Mouse (Mus musculus) midbrain, embryonic 12.5 days (tissue): ENCODE results near the gene Olfr1361. TPM values are rescaled to one million over a fixed set of nuclear protein-coding genes. Genes with fewer than 3 reads are reported as not detected.

Experiments
- ATAC-seq: fragments of 200-750 bp; cut with Nextera tagmentation; 2 replicates; pipeline ENCODE4 v1.8.0; 2017; ENCODE audit warnings: low read depth, moderate TSS enrichment, moderate library complexity; ENCODE audit not compliant: low FRiP score
- H3K27ac ChIP-seq: fragments of 300-500 bp; sonication (generic); replicated peaks from 2 replicates; pipeline ENCODE4 v1.5.1; 2016; ENCODE audit warnings: mild to moderate bottlenecking
- H3K27me3 ChIP-seq: fragments of 300-500 bp; sonication (generic); 2 replicates; pipeline ENCODE4 v1.6.1; 2016; ENCODE audit warnings: mild to moderate bottlenecking
- H3K36me3 ChIP-seq: fragments of 300-500 bp; sonication (generic); 2 replicates; pipeline ENCODE4 v1.6.1; 2016
- H3K4me1 ChIP-seq: fragments of 300-500 bp; sonication (generic); 2 replicates; pipeline ENCODE4 v1.6.1; 2016
- H3K4me2 ChIP-seq: fragments of 300-500 bp; sonication (generic); replicated peaks from 2 replicates; pipeline ENCODE4 v1.6.1; 2016; ENCODE audit warnings: mild to moderate bottlenecking, moderate library complexity
- H3K4me3 ChIP-seq: fragments of 300-500 bp; sonication (generic); 2 replicates; pipeline ENCODE4 v1.5.1; 2016; ENCODE audit warnings: mild to moderate bottlenecking
- H3K9ac ChIP-seq: fragments of 300-500 bp; sonication (generic); replicated peaks from 2 replicates; pipeline ENCODE4 v1.6.1; 2016; ENCODE audit warnings: mild to moderate bottlenecking, moderate library complexity
- H3K9me3 ChIP-seq: fragments of 300-500 bp; sonication (generic); 2 replicates; pipeline ENCODE4 v1.6.1; 2016; ENCODE audit warnings: mild to moderate bottlenecking
- WGBS: fragments of 180-500 bp; shearing (Covaris S2); methylation state at CpG from one replicate; pipeline ENCODE4 v1.1.7; 2016; 5-methylcytosine and 5-hydroxymethylcytosine counted together
- polyA plus RNA-seq: library from polyadenylated mRNA; unstranded; fragments of >200 nt; fragmentation: Nextera tagmentation; extraction: Ambion mirVana; gene quantifications from 2 replicates; pipeline ENCODE4 v1.2.1, GENCODE M21; 2016

Olfr1361 gene
- not detected in 2 replicates for polyA plus RNA-seq

GRCm38 (mm10) chr13:21663286-21663685 is at the start of gene Olfr1361:
Gene Olfr1361, minus strand, starts transcription at chr13:21663386.
- H3K36me3 ChIP-seq = no peaks in the 10 kb centered on the region
- no peak for ATAC-seq

GRCm38 (mm10) chr13:21711698-21712097 is 48.5 kb upstream of the Olfr1361 start:
- H3K36me3 ChIP-seq = no peaks in the 10 kb centered on the region
- peak overlapping the region; percentile 34; the same call in 1 of the 2 replicates for H3K9ac ChIP-seq
- no peak overlapping the region for H3K27ac ChIP-seq
- ATAC-seq = no peak
- WGBS = 27% methylated on average over 4 of the region's 4 CpGs
- H3K9me3 ChIP-seq = no peaks in the 10 kb centered on the region
- H3K4me1 ChIP-seq = peaks cover 12% of the 10 kb centered on the region
- H3K4me2 ChIP-seq = peak overlapping the region; percentile 60
- no peaks in the 10 kb centered on the region for H3K27me3 ChIP-seq
- H3K4me3 ChIP-seq = peak overlapping the region; percentile 44

More at GRCm38 (mm10) chr13:21663286-21663685, at the start of gene Olfr1361:
- H3K9ac ChIP-seq = no peak within 1 kb of the TSS
- H3K4me2 ChIP-seq = no peak within 1 kb of the TSS
- H3K4me1 ChIP-seq = no peaks in the 10 kb centered on the region
- H3K27ac ChIP-seq = no peak within 1 kb of the TSS
- no peaks in the 10 kb centered on the region for H3K9me3 ChIP-seq
- no peak within 1 kb of the TSS for H3K4me3 ChIP-seq
- 76% methylated on average over 2 of the region's 2 CpGs for WGBS
- H3K27me3 ChIP-seq = no peaks in the 10 kb centered on the region

- peaks cover 12% of the 10 kb centered on the region for H3K4me1 ChIP-seq
- no peak overlapping the region for H3K27ac ChIP-seq
- H3K27me3 ChIP-seq = no peaks in the 10 kb centered on the region
- H3K4me2 ChIP-seq = peak overlapping the region; percentile 60
- peak overlapping the region; percentile 44 for H3K4me3 ChIP-seq
- WGBS = 1% methylated on average over 22 of the region's 22 CpGs
- peak; percentile 63 for ATAC-seq
- H3K9me3 ChIP-seq = no peaks in the 10 kb centered on the region
- no peaks in the 10 kb centered on the region for H3K36me3 ChIP-seq
- peak overlapping the region; percentile 34 for H3K9ac ChIP-seq
Measured at GRCm38 (mm10) chr13:21710821-21711525, 47.8 kb upstream of the Olfr1361 start.

- peak overlapping the region; percentile 55 for H3K4me3 ChIP-seq
- H3K4me2 ChIP-seq = peak overlapping the region; percentile 43
- H3K4me1 ChIP-seq = peaks cover 8% of the 10 kb centered on the region
- under 1% methylated on average over 32 of the region's 32 CpGs for WGBS
- H3K36me3 ChIP-seq = no peaks in the 10 kb centered on the region
- H3K9me3 ChIP-seq = no peaks in the 10 kb centered on the region
- H3K27me3 ChIP-seq = no peaks in the 10 kb centered on the region
- peak; percentile 85 for ATAC-seq
- peak overlapping the region; percentile 43 for H3K9ac ChIP-seq
- H3K27ac ChIP-seq = peak overlapping the region; percentile 55; the same call in 1 of the 2 replicates
Measured at GRCm38 (mm10) chr13:21710031-21710711, 47.0 kb upstream of the Olfr1361 start.

- no peaks in the 10 kb centered on the region for H3K36me3 ChIP-seq
- no peak overlapping the region for H3K4me2 ChIP-seq
- H3K27ac ChIP-seq = no peak overlapping the region
- no peak overlapping the region for H3K4me3 ChIP-seq
- H3K27me3 ChIP-seq = no peaks in the 10 kb centered on the region
- H3K9me3 ChIP-seq = no peaks in the 10 kb centered on the region
- peaks cover 4% of the 10 kb centered on the region; the same call in 1 of the 2 replicates for H3K4me1 ChIP-seq
- no peak overlapping the region for H3K9ac ChIP-seq
- 74% methylated on average over 4 of the region's 4 CpGs for WGBS
- no peak for ATAC-seq
Measured at GRCm38 (mm10) chr13:21706669-21707068, 43.5 kb upstream of the Olfr1361 start.

GRCm38 (mm10) chr13:21697811-21698210 is 34.6 kb upstream of the Olfr1361 start, which contains the start of gene Olfr1359:
Gene Olfr1359, plus strand, starts transcription at chr13:21698111.
- no peak within 1 kb of the TSS for H3K27ac ChIP-seq
- no peaks in the 10 kb centered on the region for H3K36me3 ChIP-seq
- H3K27me3 ChIP-seq = no peaks in the 10 kb centered on the region
- H3K4me3 ChIP-seq = no peak within 1 kb of the TSS
- ATAC-seq = no peak
- H3K4me1 ChIP-seq = no peaks in the 10 kb centered on the region
- no peak within 1 kb of the TSS for H3K4me2 ChIP-seq
- no peaks in the 10 kb centered on the region for H3K9me3 ChIP-seq
- no peak within 1 kb of the TSS for H3K9ac ChIP-seq

GRCm38 (mm10) chr13:21677305-21677704 is 14.1 kb upstream of the Olfr1361 start, which contains the start of gene Olfr1360:
Gene Olfr1360, minus strand, starts transcription at chr13:21677405.
- no peaks in the 10 kb centered on the region for H3K9me3 ChIP-seq
- H3K27ac ChIP-seq = no peak within 1 kb of the TSS
- no peaks in the 10 kb centered on the region for H3K36me3 ChIP-seq
- H3K4me1 ChIP-seq = no peaks in the 10 kb centered on the region
- 88% methylated on average over 2 of the region's 2 CpGs for WGBS
- no peaks in the 10 kb centered on the region for H3K27me3 ChIP-seq
- H3K4me2 ChIP-seq = no peak within 1 kb of the TSS
- H3K9ac ChIP-seq = no peak within 1 kb of the TSS
- H3K4me3 ChIP-seq = no peak within 1 kb of the TSS
- ATAC-seq = no peak

- Histone ChIP-seq H3K4me3 (no peak within 1 kb of the TSS), H3K27me3 (no peaks in the 10 kb centered on the region), H3K4me2 (no peak within 1 kb of the TSS), H3K9ac (no peak within 1 kb of the TSS), H3K27ac (no peak within 1 kb of the TSS), H3K4me1 (no peaks in the 10 kb centered on the region), H3K9me3 (no peaks in the 10 kb centered on the region), H3K36me3 (no peaks in the 10 kb centered on the region)
- ATAC-seq = no peak
- 89% methylated on average over 2 of the region's 2 CpGs for WGBS
Measured at GRCm38 (mm10) chr13:21642418-21642817, 20.8 kb downstream of the Olfr1361 start, which contains the start of gene Olfr11. Gene Olfr11, minus strand, starts transcription at chr13:21642518.

- Histone ChIP-seq H3K4me2 (no peak within 1 kb of the TSS), H3K4me1 (no peaks in the 10 kb centered on the region), H3K27me3 (no peaks in the 10 kb centered on the region), H3K9me3 (no peaks in the 10 kb centered on the region), H3K27ac (no peak within 1 kb of the TSS), H3K36me3 (no peaks in the 10 kb centered on the region), H3K4me3 (no peak within 1 kb of the TSS), H3K9ac (no peak within 1 kb of the TSS)
- no peak for ATAC-seq
Measured at GRCm38 (mm10) chr13:21613922-21614321, 49.3 kb downstream of the Olfr1361 start, which contains the start of gene Olfr1362. Gene Olfr1362, minus strand, starts transcription at chr13:21614022.

Other genes starting within 250 kb of the Olfr1361 start
- gene Pgbd1, start 222.3 kb downstream of the Olfr1361 start, polyA plus RNA-seq = 5.1 and 6.8 TPM in 2 replicates
- gene Zscan26, start 209.7 kb downstream of the Olfr1361 start, polyA plus RNA-seq = 24.4 and 24.6 TPM in 2 replicates
- gene Nkapl, start 194.9 kb downstream of the Olfr1361 start, polyA plus RNA-seq = 2.5 and 2.9 TPM in 2 replicates
- 6.8 and 7.4 TPM in 2 replicates for gene Zkscan4, start 184.5 kb downstream of the Olfr1361 start, polyA plus RNA-seq
- not detected in 2 replicates for gene Gm10065, start 183.9 kb downstream of the Olfr1361 start, polyA plus RNA-seq
- 0.30 and 0.47 TPM in 2 replicates for gene AK157302, start 168.2 kb downstream of the Olfr1361 start, polyA plus RNA-seq
- 3.2 and 4.4 TPM in 2 replicates for gene Gm11273, start 162.0 kb downstream of the Olfr1361 start, polyA plus RNA-seq
- 8.9 and 9.2 TPM in 2 replicates for gene Zkscan8, start 132.3 kb downstream of the Olfr1361 start, polyA plus RNA-seq
- 0.21 and 0.22 TPM in 2 replicates for gene Olfr1366, start 120.6 kb downstream of the Olfr1361 start, polyA plus RNA-seq
- not detected in 2 replicates for gene Olfr1535, start 103.5 kb downstream of the Olfr1361 start, polyA plus RNA-seq
- not detected in 2 replicates for gene Olfr1364, start 81.6 kb downstream of the Olfr1361 start, polyA plus RNA-seq
- not detected in 2 replicates for gene Olfr1362, start 49.4 kb downstream of the Olfr1361 start, polyA plus RNA-seq
- gene Olfr11, start 20.9 kb downstream of the Olfr1361 start, polyA plus RNA-seq = not detected in 2 replicates
- gene Olfr1360, start 14.0 kb upstream of the Olfr1361 start, polyA plus RNA-seq = not detected in 2 replicates
- gene Olfr1359, start 34.7 kb upstream of the Olfr1361 start, polyA plus RNA-seq = not detected in 2 replicates
- 2.2 and 3.1 TPM in 2 replicates for gene Hist1h2bl, start 52.8 kb upstream of the Olfr1361 start, polyA plus RNA-seq
- 21.4 and 30.7 TPM in 2 replicates for gene Hist1h2ai, start 53.0 kb upstream of the Olfr1361 start, polyA plus RNA-seq
- gene Hist1h3h, start 54.3 kb upstream of the Olfr1361 start, polyA plus RNA-seq = 6.0 and 10.1 TPM in 2 replicates
- 5.8 TPM in 2 replicates for gene Hist1h2bm, start 58.7 kb upstream of the Olfr1361 start, polyA plus RNA-seq
- 0.97 and 1.4 TPM in 2 replicates for gene Hist1h4j, start 71.7 kb upstream of the Olfr1361 start, polyA plus RNA-seq
- 2.9 and 3.5 TPM in 2 replicates for gene Hist1h4k, start 87.1 kb upstream of the Olfr1361 start, polyA plus RNA-seq
- gene Hist1h2ak, start 90.4 kb upstream of the Olfr1361 start, polyA plus RNA-seq = 26.9 and 43.2 TPM in 2 replicates
- 3.9 and 6.3 TPM in 2 replicates for gene Hist1h2bn, start 90.7 kb upstream of the Olfr1361 start, polyA plus RNA-seq
- 30.4 and 37.6 TPM in 2 replicates for gene Hist1h1b, start 117.2 kb upstream of the Olfr1361 start, polyA plus RNA-seq
- 155 and 164 TPM in 2 replicates for gene Hist1h3i, start 120.0 kb upstream of the Olfr1361 start, polyA plus RNA-seq
- 6.1 and 12.2 TPM in 2 replicates for gene Hist1h2an, start 123.8 kb upstream of the Olfr1361 start, polyA plus RNA-seq
- 1.9 and 2.4 TPM in 2 replicates for gene Hist1h2bp, start 124.1 kb upstream of the Olfr1361 start, polyA plus RNA-seq
- 18.5 and 23.3 TPM in 2 replicates for gene Hist1h2bq, start 146.8 kb upstream of the Olfr1361 start, polyA plus RNA-seq
- gene Hist1h2ao, start 147.1 kb upstream of the Olfr1361 start, polyA plus RNA-seq = not detected in 2 replicates
- gene Hist1h4m, start 148.4 kb upstream of the Olfr1361 start, polyA plus RNA-seq = not detected in 2 replicates
- gene Hist1h4n, start 168.8 kb upstream of the Olfr1361 start, polyA plus RNA-seq = 11.5 and 17.5 TPM in 2 replicates
- 4,827 and 5,103 TPM in 2 replicates for gene Hist1h2ap, start 170.1 kb upstream of the Olfr1361 start, polyA plus RNA-seq
- 17.6 and 23.0 TPM in 2 replicates for gene Hist1h2br, start 170.4 kb upstream of the Olfr1361 start, polyA plus RNA-seq